Mouse (Mus musculus) layer of hippocampus, postnatal 25 days (tissue): ENCODE measurements at regions not wholly inside any gene's neighbourhood (a gene's known extent, or its start where the extent isn't known, plus 50 kb on each side); places are given as distances from the start of the nearest gene placed in this dataset.

Experiments used
- DNase-seq, 2 experiments: peaks; one replicate each; pipeline ENCODE4 v3.0.0; 2022; ENCODE audit warnings: mixed read lengths in 2 of 2, low spot score in 1 of 2; ENCODE audit errors: extremely low spot score in 1 of 2

GRCm38 (mm10) chr5:148744676-148745391, 184.3 kb downstream of the Katnal1 start:
- no peak for DNase-seq

GRCm38 (mm10) chr5:148742158-148742835, 186.8 kb downstream of the Katnal1 start:
- no peak for DNase-seq

DNA sequence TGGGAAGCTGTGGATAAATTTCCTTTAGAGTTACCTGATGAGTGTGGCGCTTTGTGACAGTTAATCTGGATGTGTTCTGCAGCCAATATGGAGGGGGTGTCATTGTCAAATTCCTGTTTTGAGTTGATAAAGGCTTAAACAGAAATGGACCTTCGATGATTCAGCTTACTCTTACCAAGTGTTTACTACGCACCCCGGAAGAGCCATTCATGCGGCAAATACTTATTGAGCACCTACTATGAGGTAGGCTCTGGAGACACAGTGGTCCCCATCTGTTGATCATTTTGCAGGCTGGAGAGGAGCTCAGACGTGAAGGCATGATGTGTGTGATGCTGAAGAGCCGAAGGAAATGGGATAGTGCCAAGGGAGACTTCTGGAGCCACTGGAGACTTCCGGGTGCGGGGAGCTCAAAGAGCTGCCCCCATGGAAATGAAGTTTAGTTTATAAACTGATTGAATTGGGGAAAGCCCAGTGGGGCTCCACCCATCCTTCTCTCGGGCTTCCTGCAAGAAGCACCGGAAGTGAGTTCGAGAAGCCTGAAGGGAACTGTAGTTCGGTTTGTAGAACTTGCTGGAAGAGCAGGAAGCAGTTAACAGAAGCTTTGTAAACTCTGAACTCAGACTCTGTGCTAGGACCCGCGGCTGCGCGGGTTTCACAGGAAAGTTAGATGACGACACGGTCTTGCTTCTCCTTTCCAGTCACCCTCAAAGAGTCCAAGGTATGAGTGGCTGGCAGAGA, 187.7 kb downstream of the Katnal1 start:
- DNase-seq: no peak

GRCm38 (mm10) chr5:148740366-148741266, 188.0 kb upstream of the Ubl3 start:
- no peak for DNase-seq

DNA sequence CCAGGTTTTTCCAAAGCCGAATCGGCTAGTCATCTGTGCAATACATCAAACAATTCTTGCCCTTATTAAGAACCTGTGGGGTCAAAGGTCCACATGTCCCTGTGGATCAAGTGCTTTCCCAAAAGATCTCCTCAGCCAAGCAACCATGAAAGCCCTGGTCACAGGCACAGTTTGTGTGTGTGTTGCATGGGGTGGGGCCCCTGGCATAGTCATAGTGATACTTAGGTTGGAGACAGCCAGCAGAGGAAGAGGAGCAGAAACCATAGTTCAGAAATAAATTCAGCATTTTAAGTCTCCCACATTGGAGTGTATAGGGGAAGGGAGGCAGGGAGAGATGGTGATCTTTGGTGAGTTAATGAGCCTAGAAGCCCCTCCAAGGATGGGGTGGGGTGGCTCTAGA, 187.1 kb upstream of the Ubl3 start:
- no peak for DNase-seq

GRCm38 (mm10) chr5:148739141-148739540, 186.6 kb upstream of the Ubl3 start:
- DNase-seq: no peak

DNA sequence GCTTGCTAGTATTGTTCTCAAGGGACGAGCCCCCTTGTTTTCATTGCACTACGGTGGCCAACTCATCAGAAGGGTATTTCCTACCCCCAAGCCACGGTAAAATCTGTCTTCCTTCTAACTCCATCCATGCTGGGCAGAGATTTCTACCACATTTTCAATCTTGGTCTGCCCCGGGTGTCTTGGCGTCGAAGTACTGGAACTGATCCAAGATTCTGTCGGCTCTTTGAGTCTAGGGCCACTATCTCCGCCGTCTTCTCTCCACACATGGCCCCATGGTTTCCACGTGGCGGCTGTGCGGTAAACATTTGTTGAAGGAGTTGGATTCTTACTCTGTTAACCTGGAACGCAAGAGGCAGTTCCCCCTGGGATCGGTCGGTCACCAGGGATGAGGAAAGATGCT, 177.0 kb upstream of the Ubl3 start:
- DNase-seq: no peak

GRCm38 (mm10) chr5:148728492-148728891, 175.9 kb upstream of the Ubl3 start:
- no peak for DNase-seq

DNA sequence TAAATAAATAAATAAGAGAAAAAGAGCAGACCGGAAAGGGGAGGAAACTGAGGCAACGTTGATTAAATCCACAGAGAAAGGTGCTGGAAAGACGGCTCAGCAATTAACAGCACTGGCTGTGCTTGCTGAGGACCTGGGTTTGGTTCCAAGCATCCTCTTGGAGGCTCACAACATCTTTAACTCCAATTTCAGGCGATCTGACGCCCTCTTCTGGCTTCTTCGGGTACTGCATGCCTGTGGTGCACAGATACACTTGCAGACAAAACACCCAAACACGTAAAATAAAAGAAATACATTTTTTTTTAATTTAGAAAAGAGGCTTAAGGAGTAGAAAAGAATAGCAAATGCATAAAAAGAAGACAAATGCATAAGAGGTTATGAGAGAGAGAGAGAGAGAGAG, 173.9 kb upstream of the Ubl3 start:
- DNase-seq: no peak

DNA sequence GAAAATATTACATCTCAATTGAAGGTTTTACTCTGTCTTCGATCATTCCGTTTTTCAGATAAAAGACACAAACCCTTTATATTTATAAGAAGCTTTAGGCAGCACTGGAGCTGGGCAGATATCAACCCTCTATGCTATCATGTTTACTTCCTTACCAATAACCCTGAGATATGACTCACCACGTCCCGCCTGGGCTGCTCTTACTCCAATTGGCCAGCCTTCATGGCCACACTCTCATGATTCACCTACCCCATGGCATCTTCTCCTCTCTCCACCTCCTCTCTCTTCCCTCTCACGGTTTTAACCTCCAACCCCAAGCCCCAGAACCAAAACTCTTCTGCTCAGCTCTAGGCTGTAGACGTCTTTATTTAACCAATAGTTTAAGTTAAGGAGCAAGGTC, 171.9 kb upstream of the Ubl3 start:
- DNase-seq: no peak

DNA sequence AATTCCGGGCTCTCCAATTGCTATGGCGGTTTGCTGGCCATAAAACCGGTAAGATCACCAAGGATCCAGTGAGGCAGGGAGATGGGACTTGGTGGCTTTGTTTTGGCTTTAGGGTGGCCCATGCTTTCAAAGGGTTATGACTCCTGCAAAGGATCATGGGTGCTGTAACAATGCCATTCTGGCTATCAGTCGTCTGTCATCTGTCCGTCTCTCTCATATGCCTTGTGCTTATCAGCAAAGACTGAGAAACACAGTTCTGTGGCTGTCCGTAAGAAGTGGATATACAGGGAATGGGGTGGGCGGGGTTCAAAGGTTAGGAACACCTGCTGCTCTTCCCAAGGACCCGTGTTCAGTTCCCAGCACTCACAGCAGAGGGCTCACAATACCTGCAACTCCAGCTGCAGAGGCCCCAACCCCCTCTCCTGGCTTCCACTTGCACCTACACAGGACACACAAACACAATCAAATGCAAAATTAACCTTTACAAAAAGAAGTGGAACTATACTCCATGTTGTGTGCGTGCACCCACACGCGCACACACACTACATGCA, 171.2 kb upstream of the Ubl3 start:
- no peak for DNase-seq

GRCm38 (mm10) chr5:148720604-148721003, 168.0 kb upstream of the Ubl3 start:
- no peak for DNase-seq

DNA sequence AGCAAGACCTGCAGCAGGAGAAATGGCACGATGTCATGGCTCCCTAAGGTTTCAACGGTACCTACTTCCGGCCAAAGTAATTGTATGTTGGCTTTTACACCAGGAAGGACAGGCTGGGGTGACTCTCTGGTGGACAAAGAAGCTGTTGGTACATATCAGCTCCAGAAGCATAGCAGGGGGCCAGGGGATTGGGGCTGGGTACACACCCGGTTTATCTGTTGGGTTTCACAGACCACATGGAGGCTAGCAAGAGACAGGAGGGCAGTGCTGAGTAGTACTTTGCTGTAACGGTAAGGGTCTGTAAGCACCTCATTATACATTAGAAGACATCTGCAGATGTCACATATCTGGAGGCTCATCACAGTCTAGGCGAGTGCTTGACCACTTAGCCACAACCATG, 164.0 kb upstream of the Ubl3 start:
- DNase-seq: no peak

- DNase-seq: no peak
These were observed 162.8 kb upstream of the Ubl3 start for GRCm38 (mm10) chr5:148715218-148715991.

- no peak for DNase-seq
These were observed 162.2 kb upstream of the Ubl3 start for GRCm38 (mm10) chr5:148714807-148715206.

- no peak for DNase-seq
These were observed 161.2 kb upstream of the Ubl3 start for GRCm38 (mm10) chr5:148713796-148714195.

- DNase-seq: no peak
These were observed 160.4 kb upstream of the Ubl3 start for GRCm38 (mm10) chr5:148713039-148713438.

GRCm38 (mm10) chr5:148711570-148711969, 159.0 kb upstream of the Ubl3 start:
- DNase-seq: no peak

GRCm38 (mm10) chr5:148709111-148709771, 156.7 kb upstream of the Ubl3 start:
- DNase-seq: no peak
